Mouse (Mus musculus) layer of hippocampus, adult 9-10 months (tissue): Measurements from ENCODE around the gene Prkca.

Experiments
- DNase-seq: peaks from one replicate; pipeline ENCODE4 v3.0.0; 2022; ENCODE audit warnings: low spot score

The Prkca gene

DNA sequence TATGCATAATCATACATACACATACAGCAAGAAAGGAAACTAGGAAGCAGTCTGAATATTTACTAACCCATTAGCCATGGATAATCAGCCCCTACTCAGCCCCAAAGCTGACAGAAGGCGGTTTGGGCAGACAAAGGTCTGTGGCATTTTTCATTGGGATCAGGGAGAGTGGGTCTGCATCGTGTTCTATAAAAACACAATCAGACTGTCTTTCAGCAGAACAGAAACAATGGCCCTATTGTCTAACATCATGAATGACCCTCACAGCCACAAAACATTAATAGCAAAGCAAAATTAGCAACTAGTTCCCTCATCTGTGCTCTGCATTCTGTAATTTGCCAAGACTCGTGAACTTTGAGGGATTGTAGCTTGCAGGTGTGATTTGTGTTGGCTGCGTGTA lies 181.6 kb downstream of the Prkca start:
- DNase-seq: no peak

DNA sequence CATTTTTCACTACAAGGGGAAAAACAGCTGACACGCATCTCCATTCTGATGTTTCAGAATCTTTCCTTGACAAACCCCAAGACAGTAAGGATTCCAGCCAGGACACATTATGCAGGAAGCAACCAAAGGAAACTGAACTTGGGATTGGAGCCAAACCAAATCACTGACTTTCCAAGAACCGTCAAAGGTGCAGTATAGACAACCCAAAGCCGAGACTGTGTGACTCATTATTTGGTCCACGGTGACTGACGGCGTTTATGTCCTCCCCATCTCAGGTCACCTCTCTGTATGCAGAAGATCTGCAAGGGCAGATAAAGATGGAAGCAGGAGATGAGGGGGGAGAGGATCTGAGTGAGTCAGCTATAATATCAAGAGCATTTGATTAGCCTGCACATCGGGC lies 183.7 kb downstream of the Prkca start:
- no peak for DNase-seq

DNA sequence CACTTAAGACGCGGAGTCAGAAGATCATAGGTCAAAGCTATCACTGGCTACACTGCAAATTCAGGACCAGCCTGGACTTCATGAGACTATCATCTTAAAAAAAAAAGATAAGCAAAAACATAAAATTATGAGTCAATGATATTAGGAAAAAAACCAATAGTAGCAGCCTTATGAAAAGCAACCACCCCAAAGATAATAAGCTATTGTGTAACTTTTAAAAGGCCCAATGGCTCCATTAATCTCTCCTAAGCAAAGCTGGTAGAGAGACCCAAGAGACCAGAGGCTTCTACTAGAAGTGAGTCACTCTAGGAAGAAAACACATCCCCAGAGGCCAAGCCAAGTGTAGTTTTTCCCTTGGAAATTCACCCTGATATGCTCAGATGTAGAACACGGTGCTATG lies 185.7 kb downstream of the Prkca start:
- DNase-seq: no peak

DNA sequence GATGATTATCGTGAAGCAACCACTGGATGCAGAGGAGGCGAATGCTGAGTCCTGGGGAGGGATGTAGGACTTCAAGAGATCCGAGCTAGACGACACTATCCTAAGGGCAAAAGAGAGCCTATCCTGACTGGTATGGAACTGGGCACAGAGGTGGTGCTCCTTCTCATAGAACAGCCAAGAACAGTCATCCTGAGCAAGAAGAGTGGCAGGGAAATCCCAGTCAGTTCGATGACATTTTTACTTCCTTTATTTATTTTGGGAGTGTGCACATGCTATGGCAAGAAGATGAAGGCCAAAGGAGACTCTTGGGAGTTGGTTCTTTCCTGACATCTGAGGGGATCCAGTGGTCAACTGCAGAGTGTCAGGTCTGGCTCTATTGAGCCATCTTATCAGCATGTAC lies 186.7 kb downstream of the Prkca start:
- no peak for DNase-seq

DNA sequence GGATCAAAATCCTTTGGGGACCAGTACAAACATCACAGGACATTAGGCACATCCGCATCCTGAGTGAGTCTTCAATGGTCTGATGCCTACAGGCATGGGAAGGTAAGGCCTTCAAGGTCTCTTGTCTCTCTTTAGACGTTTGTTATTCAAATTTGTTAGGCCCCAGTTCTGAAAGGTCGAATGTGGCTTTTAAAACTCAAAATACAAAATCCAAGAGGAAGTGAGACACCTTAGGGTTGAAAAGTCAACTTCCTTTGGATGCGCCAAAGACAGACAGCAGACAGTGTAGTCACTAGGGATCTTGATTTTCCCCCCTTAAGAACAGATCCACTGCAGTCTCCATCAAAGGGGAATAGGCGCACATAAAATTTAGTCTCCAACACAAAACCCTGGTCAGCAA lies 187.6 kb downstream of the Prkca start:
- no peak for DNase-seq

DNA sequence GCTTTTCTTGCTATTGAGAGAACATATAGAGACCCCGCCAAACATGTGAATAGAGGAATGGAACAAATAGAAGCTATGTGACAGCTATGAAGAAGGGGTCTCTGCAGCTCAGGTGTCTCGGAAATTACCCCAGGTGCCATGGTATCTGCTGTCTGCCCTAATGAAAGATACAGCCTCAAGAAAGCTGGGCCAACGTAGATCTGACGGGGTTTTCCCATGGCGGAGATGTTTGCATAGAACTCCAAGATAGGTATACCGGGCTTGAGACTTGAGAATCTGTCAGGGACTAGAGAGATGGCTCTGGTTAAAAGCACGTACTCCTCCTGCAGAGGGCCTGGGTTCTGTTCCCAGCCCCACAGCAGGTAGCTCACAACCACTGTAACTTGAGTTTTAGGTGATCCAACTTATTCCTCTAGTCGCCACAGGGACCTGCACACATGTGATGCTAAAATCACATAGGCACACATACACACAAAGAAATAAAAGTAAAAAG lies 188.6 kb downstream of the Prkca start:
- DNase-seq: no peak

DNA sequence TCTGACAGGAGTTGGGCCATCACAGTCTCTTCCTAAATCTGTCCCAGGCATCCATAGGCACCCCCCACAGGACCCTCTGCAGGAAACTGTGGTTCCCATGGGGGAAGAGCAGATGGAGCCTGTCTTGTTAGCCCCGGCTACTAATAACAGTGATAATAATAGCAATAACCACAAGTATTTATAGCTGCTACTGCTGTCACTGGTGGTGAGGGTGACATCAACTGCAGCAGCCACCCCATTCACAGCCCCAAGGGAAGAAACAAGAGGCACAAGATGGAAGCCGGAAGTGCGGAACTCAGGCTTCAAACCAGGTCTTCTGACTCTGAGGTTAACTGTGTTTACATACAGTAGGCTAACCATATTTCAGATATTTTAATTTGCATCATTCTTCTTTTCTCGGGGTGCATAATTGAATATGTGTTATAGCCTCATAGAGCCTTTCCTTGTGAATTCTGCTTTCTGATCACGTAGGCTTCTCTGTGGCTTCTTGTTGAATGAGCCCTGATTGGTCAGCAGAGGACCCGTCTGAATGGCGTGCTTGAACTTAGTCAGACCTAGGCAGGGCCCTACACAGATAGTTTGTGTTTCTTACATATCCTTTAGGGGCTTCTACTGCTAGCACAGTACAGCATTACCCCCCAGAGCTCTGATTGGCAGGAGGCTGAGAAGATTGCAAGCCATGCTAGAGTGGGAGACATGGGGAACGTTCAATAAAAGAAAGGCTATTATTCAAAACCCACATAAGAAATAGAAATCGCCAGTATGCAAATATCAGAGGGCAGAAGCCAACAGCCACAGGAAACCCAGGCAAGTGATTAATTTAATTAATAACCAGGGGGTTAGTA lies 189.5 kb downstream of the Prkca start:
- no peak for DNase-seq

DNA sequence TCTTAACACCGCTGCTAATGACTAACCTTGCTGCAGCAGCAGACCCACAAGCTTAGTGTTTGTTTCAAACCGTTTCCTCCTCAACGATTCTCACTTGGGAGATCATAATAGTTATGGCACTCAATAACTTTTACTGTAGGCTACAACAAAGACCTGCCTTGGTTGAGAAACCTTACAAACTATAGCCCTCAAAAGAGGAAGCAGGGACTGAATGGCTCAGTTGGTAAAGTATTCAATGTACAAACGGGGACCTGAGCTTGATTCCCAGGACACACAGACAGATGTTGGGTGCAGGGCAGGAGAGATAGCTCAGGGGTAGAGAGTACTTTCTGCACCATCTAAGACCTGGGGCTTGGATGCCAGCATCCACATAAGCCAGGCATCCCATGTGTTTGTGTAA lies 191.1 kb downstream of the Prkca start:
- no peak for DNase-seq

DNA sequence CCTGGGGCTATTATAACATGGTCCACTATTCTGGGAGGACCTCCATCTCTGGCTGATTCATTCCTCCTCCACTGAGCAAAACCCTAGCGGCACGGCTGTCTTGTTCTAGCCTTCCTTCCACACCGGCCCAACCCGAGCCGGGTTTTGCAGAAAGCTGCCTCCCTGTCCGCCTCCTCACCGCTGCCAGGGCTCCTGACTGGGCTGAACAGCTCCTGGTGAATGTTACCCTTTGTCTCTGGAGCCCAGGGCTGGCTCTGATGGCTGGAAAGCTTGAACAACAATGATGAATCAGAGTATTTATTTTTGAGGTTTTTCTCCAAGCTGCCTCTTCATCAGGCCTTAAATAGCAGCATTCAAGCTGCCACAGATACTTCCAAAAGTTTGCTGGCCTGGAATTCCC lies 193.3 kb downstream of the Prkca start:
- DNase-seq: peak; percentile 62

DNA sequence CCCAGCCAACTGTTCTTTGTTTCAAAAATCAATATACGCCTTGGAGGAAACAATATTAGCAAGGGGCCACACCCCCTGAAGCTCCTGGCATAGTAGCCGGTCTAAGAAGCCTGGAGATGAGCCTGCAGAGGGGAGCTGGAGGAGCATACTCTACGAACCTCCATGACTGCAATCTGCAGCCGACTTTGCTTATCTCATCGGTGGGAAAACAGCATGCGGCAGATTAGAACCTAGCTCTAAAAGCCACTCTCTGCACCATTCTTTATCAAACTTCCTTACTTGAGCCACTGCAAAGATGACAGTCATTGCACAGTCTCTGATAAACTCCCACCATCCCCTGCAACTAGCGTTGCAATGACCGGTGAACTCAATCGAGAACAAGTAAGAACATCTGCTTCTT lies 194.5 kb downstream of the Prkca start:
- no peak for DNase-seq

DNA sequence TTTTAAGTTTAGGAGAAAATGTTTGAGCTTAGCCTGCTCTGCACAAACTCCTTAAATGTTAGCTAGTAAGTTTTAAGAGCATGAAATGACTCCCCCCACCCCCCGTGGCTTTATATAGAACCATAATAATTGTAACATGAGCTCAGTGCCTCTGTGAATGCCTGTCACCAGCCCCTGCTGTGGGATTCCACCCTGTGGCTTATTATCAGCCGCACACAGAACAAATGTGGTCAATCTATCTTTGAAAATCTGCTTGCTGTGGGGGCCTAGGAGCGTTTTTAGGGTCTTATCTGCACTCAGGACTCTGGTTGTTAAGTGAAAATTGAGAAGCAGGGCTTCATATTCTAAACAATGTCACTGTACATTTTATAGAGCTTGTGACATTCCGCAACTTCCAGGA lies 195.2 kb downstream of the Prkca start:
- DNase-seq: no peak

DNA sequence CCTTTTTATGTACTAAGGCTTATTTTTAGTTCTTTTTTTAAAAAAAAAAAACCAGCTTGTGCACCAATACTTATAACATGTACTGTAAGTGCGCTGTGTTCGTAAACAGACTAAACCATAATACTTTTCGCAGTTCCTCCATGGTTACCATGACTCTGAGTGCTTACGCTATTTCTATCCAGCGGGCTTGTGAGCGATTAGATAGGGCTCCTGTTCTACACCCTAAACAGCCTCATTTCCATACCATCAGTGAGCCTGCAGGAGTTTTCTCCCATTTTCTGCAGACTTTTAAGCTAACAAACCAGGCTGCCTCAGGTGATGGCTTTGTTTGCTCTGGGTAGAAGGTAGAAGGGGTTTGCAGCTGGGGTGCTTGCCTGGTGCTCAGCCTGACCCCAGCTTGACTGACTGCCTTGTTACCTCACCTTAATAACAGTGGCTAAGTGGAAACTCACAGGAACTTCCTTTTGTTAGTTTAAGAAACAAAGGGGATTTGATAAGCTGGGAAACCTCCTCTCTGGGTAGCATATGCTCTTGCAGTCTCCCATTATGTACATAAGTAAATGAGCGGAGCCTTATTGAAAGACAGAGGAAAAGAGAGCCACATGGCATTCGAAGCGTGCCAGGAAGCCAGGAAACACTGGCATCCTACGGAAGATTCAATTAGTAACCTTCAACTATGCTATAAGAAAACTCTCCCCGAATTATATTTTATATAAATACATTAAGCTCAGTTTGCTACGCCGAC lies 197.8 kb downstream of the Prkca start:
- DNase-seq: no peak

DNA sequence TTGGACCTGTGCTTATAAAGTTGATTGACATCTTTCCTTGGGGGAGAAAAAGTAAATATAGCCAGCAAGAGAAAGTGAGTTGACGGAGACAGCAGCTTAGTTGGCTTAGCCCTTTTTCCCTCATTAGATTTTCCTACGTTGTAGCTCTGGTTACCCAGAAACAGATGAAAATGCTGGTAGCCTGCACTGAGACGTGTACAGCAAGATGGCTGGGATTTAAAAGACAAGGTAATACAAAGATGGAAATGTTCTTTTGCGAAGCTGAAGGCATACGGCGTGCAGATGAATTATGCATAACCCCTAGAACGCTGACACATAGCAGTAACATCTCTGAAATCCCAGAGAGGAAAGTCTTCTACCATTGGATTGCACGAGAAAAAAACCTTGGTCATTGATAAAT lies 198.6 kb downstream of the Prkca start:
- DNase-seq: no peak

DNA sequence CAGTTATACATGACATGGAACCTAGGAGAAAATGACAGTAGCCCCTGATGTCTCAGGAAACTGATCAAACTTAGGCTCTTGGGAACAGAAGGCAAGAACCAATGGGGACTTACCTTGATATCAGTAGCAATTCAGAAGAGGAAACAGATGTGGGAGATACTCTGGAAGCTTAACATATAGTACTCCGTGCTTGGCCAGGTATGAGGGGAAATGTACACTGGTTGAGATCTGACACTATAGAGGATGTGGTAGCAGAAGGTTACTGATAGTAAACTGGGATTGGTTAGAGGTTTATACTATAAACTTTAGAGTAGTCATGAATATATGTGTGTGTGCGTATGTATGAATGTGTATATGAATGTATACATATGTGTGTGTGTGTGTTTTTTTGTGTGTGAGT lies 200.0 kb downstream of the Prkca start:
- DNase-seq: no peak

DNA sequence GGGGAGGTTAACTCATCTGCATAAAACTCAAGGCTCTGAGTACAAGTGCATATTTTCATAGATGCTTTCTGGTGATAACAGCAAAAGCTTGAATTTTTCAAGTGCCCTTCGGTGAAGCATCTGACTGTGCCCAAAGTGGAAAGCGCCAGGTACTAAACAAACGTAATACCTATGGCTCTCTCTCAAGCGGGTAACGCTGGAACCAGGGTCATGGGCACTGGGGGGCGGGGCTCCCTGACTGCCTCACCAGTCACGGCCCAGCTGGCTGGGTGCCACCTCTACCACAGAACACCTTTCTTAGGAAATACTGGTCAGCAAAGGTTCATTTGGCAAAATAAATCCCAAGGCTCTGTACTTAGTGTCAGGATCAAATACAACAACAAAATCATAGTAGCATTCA lies 203.7 kb downstream of the Prkca start:
- no peak for DNase-seq

DNA sequence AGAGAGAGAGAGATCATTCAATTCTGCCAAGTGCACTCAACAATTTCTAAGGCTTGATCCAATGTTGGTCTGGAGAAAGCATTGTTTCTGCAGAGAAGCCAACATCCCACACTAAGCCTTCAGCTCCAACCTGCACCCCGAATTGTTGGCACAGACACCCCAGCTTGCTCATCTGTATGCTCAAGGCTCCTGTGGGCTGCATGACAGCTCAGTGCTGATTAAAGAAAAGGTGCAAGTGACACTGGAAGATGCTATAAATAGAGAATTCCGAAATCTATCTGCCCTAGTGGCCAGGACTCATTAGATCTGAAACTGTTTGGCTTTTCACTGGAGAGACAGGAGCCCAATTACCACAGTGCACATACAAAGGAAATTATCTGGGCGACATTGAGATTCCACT lies 207.4 kb downstream of the Prkca start:
- no peak for DNase-seq

DNA sequence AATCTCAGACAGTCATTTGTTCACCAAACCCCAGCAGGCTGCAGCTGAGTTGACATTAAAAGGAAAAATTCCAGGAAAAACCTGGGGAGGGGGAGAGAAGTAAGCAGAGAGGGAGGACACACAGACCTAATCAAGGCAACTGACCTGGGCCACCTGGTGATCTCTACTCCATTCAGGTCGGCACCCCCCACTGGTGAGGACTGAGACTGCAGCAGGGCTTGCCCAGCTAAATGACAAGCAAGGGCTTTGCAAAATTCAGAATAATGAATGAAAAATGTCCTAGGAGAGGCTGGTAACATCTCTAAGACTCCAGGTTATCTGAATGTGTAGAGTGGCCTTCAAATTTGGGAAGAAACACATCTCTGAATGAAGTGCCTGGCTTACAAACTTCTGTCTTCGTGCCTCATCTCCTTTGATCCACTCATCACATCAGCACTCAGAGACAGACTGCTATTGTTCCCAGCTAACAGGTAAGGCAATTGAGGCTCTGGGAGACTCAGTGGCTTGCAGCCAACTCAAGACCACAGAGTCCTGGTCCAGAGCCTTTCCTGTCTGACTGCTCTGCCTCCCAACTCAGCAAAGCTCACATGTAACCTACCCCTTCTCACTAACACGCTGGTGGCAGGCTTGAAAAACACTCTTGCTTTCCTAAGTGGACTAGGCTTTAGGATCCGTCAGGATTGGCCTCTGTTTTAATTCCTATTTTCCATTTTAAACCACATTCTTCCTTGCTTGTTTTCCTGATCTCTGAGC lies 208.1 kb downstream of the Prkca start:
- DNase-seq: no peak

DNA sequence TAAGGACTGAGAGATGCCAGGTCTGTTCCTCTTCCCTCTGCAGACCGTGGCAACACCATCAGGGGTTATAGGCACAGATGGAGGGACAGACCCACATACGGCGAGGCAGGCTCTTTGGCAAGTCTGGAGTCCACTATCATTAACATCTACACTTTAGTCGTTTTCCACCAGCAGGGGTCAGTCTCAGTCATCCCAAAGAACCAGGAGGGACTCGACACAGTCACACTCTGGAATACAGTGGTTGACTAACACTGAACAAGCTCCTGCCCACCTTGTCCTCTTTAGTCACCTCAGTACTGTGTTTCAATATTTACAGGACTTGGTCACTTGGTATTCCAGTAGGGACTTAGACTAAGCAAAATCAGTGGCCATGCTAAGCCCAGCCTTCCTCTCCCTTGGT lies 215.1 kb downstream of the Prkca start:
- peak; percentile 61 for DNase-seq

DNA sequence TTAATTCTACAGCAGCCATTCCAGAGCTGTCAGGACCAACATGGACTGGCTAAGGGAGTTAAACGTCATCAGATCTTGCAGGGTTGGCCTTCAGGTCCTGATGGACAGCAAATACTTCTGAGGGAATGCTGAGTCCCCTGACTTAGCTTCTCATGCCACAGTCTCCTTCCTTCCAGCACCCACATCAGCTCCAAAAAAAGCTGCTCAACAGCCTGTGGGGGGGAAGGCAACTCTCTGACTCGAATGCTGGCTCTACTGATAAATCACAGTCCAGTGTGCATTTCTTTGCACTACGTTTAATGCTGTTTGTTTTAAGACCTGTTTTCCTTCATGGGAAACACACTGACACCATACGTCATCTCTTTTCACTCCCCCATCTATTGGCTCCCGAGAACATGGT lies 215.8 kb downstream of the Prkca start:
- no peak for DNase-seq

DNA sequence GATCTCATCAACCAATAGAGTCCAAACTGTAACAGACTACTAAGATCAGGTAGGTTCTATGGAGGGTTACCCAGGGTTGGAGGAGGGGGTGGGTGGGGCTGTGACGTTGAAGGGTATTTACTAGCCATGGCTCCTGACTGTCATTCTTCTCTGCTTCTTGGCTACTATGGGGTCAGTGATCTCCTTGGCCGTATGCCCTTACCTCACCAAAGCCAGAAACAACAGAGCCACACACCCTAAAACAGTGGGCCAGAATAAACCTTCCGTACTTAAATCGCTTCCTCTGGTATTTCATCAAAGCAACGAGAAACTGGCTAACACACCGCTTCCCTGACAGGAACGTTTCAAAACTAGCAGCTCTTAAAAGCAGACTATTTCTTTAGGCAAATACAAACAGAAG lies 221.2 kb downstream of the Prkca start:
- no peak for DNase-seq

DNA sequence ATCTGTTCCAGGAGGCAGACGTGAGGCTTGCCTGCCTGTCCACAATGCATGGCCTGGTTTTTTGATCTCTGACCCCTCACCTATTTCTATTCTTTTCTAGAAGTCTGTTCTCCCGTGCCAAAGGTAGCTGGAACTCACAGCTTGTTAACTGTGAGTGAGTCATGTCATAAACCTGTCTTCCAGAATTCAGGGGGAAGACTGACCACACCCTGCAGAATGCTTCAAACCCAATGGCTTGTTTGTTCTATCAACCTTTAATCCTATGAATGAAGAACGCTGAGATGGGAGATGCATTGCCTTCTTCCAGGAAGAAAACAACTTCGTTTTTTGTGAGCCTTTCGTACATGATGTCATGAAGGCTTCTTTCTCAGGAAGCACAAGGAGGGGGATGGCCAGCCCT lies 223.0 kb downstream of the Prkca start:
- DNase-seq: no peak

DNA sequence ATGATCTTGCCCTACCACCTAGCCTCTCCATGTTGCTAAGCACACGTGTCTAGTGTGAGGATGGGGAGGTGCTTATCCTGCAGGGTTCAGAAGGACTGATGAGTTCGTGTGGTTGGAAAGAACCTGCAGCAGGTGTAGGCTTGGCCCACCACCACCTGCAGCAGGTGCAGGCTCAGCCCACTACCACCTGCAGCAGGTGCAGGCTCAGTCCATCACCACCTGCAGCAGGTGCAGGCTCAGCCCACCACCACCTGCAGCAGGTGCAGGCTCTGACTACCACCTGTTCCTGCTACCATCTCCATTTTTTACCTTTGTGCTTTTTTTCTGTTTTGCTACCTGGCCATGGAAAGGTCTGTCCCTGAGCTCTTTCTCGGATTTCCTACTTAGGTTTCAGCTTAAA lies 223.9 kb downstream of the Prkca start:
- DNase-seq: no peak

DNA sequence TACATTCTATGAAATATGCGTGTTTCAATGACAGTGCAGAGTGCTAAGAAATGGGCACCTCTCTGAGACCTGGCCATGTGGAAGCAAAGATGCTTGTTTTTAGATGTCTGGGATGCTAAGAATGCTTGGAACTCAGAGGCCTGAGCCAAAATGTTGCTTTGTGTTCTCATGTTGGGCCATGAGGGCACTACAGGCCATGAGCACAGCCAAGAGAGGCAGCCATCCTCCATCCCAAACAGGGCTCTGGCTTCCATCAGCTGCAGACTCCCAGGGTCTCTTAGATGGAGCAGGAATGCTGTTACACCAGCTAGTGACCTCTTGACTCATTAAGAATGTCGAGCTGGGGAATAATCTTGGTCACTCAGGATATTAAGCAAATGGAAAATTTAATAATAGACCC lies 224.9 kb downstream of the Prkca start:
- DNase-seq: no peak
